Mouse (Mus musculus): ENCODE results near the gene Grm8. TPM values are rescaled to one million over a fixed set of nuclear protein-coding genes. Genes with fewer than 3 reads are reported as not detected.
A peak's percentile ranks its signal among the peaks of the same experiment; 100 is the strongest.
"Not testable (repeated sequence)": the region's sequence is repeated elsewhere in the genome, so short reads cannot be mapped to it uniquely, and the experiment has no call there.

The Grm8 gene
- polyA plus RNA-seq, 1 experiment from 2014 or later = 12.1 TPM

- H3K4me3 ChIP-seq (replicated peaks; ENCODE audit: low read depth, low read length) = no peak overlapping the region
- no peak overlapping the region for H3K4me2 ChIP-seq (ENCODE audit: low read length)
- no peaks in the 10 kb centered on the region for H3K36me3 ChIP-seq (ENCODE audit: control insufficient read depth, insufficient read depth, low read length)
- DNase-seq (no peak), ATAC-seq (ENCODE audit: low FRiP score, low TSS enrichment) (no peak)
- WGBS = 89% methylated on average over 2 of the region's 2 CpGs
- H3K4me1 ChIP-seq (ENCODE audit: control insufficient read depth, insufficient read depth, low read length) = no peaks in the 10 kb centered on the region
- H3K27ac ChIP-seq (replicated peaks; ENCODE audit: low read depth, low read length) = no peak overlapping the region
- H3K27me3 ChIP-seq (ENCODE audit: control insufficient read depth, insufficient read depth, low read length) = no peaks in the 10 kb centered on the region
- H3K9ac ChIP-seq (replicated peaks; ENCODE audit: low read length) = no peak overlapping the region
- no peaks in the 10 kb centered on the region for H3K9me3 ChIP-seq (ENCODE audit: control insufficient read depth, low read length)
Measured at GRCm38 (mm10) chr6:27888391-27888790, 246.6 kb downstream of the Grm8 start.

GRCm38 (mm10) chr6:27887922-27888321 lies 247.1 kb downstream of the Grm8 start:
- Histone ChIP-seq H3K27ac (replicated peaks; ENCODE audit: low read depth, low read length) (no peak overlapping the region), H3K4me1 (ENCODE audit: control insufficient read depth, insufficient read depth, low read length) (no peaks in the 10 kb centered on the region), H3K27me3 (ENCODE audit: control insufficient read depth, insufficient read depth, low read length) (no peaks in the 10 kb centered on the region), H3K36me3 (ENCODE audit: control insufficient read depth, insufficient read depth, low read length) (no peaks in the 10 kb centered on the region), H3K9me3 (ENCODE audit: control insufficient read depth, low read length) (no peaks in the 10 kb centered on the region), H3K4me3 (replicated peaks; ENCODE audit: low read depth, low read length) (no peak overlapping the region), H3K4me2 (ENCODE audit: low read length) (no peak overlapping the region), H3K9ac (replicated peaks; ENCODE audit: low read length) (no peak overlapping the region)
- DNase-seq (no peak), ATAC-seq (ENCODE audit: low FRiP score, low TSS enrichment) (no peak)
- WGBS = 95% methylated on average over 1 of the region's 1 CpGs

- no peaks in the 10 kb centered on the region for H3K27me3 ChIP-seq (ENCODE audit: control insufficient read depth, insufficient read depth, low read length)
- no peak for ATAC-seq (ENCODE audit: low FRiP score, low TSS enrichment)
- DNase-seq = no peak
- H3K4me2 ChIP-seq (ENCODE audit: low read length) = no peak overlapping the region
- no peak overlapping the region for H3K27ac ChIP-seq (replicated peaks; ENCODE audit: low read depth, low read length)
- H3K9ac ChIP-seq (replicated peaks; ENCODE audit: low read length) = no peak overlapping the region
- no peaks in the 10 kb centered on the region for H3K4me1 ChIP-seq (ENCODE audit: control insufficient read depth, insufficient read depth, low read length)
- 74% methylated on average over 1 of the region's 1 CpGs for WGBS
- H3K4me3 ChIP-seq (replicated peaks; ENCODE audit: low read depth, low read length) = no peak overlapping the region
- H3K36me3 ChIP-seq (ENCODE audit: control insufficient read depth, insufficient read depth, low read length) = no peaks in the 10 kb centered on the region
- H3K9me3 ChIP-seq (ENCODE audit: control insufficient read depth, low read length) = no peaks in the 10 kb centered on the region
Measured at GRCm38 (mm10) chr6:27885786-27886185, 249.2 kb downstream of the Grm8 start.

- no peak overlapping the region for H3K27ac ChIP-seq (replicated peaks; ENCODE audit: low read depth, low read length)
- no peak overlapping the region for H3K4me2 ChIP-seq (ENCODE audit: low read length)
- WGBS = 3% methylated on average over 1 of the region's 1 CpGs
- no peak overlapping the region for H3K4me3 ChIP-seq (replicated peaks; ENCODE audit: low read depth, low read length)
- DNase-seq (peak; percentile 21), ATAC-seq (ENCODE audit: low FRiP score, low TSS enrichment) (no peak)
- no peaks in the 10 kb centered on the region for H3K36me3 ChIP-seq (ENCODE audit: control insufficient read depth, insufficient read depth, low read length)
- no peaks in the 10 kb centered on the region for H3K27me3 ChIP-seq (ENCODE audit: control insufficient read depth, insufficient read depth, low read length)
- H3K9ac ChIP-seq (replicated peaks; ENCODE audit: low read length) = no peak overlapping the region
- H3K9me3 ChIP-seq (ENCODE audit: control insufficient read depth, low read length) = no peaks in the 10 kb centered on the region
- H3K4me1 ChIP-seq (ENCODE audit: control insufficient read depth, insufficient read depth, low read length) = 0 out of 2 replicates have a peak, but pooled peaks cover 3% of the 10 kb centered on the region
Measured at GRCm38 (mm10) chr6:27849644-27850043, 285.3 kb downstream of the Grm8 start.

- no peaks in the 10 kb centered on the region for H3K9me3 ChIP-seq (ENCODE audit: control insufficient read depth, low read length)
- no peak overlapping the region for H3K27ac ChIP-seq (replicated peaks; ENCODE audit: low read depth, low read length)
- no peaks in the 10 kb centered on the region for H3K4me1 ChIP-seq (ENCODE audit: control insufficient read depth, insufficient read depth, low read length)
- DNase-seq (no peak), ATAC-seq (ENCODE audit: low FRiP score, low TSS enrichment) (no peak)
- H3K9ac ChIP-seq (replicated peaks; ENCODE audit: low read length) = no peak overlapping the region
- H3K4me2 ChIP-seq (ENCODE audit: low read length) = no peak overlapping the region
- H3K4me3 ChIP-seq (replicated peaks; ENCODE audit: low read depth, low read length) = no peak overlapping the region
- 93% methylated on average over 1 of the region's 1 CpGs for WGBS
- no peaks in the 10 kb centered on the region for H3K36me3 ChIP-seq (ENCODE audit: control insufficient read depth, insufficient read depth, low read length)
- H3K27me3 ChIP-seq (ENCODE audit: control insufficient read depth, insufficient read depth, low read length) = no peaks in the 10 kb centered on the region
Measured at GRCm38 (mm10) chr6:27836159-27836558, 298.8 kb downstream of the Grm8 start.

GRCm38 (mm10) chr6:27819735-27820134 lies 315.2 kb downstream of the Grm8 start:
- H3K9ac ChIP-seq (replicated peaks; ENCODE audit: low read length); H3K4me2 ChIP-seq (ENCODE audit: low read length); H3K4me3 ChIP-seq (replicated peaks; ENCODE audit: low read depth, low read length); DNase-seq; H3K27ac ChIP-seq (replicated peaks; ENCODE audit: low read depth, low read length); ATAC-seq (ENCODE audit: low FRiP score, low TSS enrichment); H3K4me1 ChIP-seq (ENCODE audit: control insufficient read depth, insufficient read depth, low read length); H3K27me3 ChIP-seq (ENCODE audit: control insufficient read depth, insufficient read depth, low read length); H3K36me3 ChIP-seq (ENCODE audit: control insufficient read depth, insufficient read depth, low read length); H3K9me3 ChIP-seq (ENCODE audit: control insufficient read depth, low read length): not testable (repeated sequence)
- WGBS = 96% methylated on average over 2 of the region's 2 CpGs

- no peaks in the 10 kb centered on the region for H3K27me3 ChIP-seq (ENCODE audit: control insufficient read depth, insufficient read depth, low read length)
- no peak overlapping the region for H3K27ac ChIP-seq (replicated peaks; ENCODE audit: low read depth, low read length)
- no peak overlapping the region for H3K4me2 ChIP-seq (ENCODE audit: low read length)
- no peaks in the 10 kb centered on the region for H3K4me1 ChIP-seq (ENCODE audit: control insufficient read depth, insufficient read depth, low read length)
- no peaks in the 10 kb centered on the region for H3K36me3 ChIP-seq (ENCODE audit: control insufficient read depth, insufficient read depth, low read length)
- DNase-seq (no peak), ATAC-seq (ENCODE audit: low FRiP score, low TSS enrichment) (no peak)
- no peaks in the 10 kb centered on the region for H3K9me3 ChIP-seq (ENCODE audit: control insufficient read depth, low read length)
- H3K9ac ChIP-seq (replicated peaks; ENCODE audit: low read length) = no peak overlapping the region
- no peak overlapping the region for H3K4me3 ChIP-seq (replicated peaks; ENCODE audit: low read depth, low read length)
- 83% methylated on average over 5 of the region's 5 CpGs for WGBS
Measured at GRCm38 (mm10) chr6:27812789-27813188, 322.2 kb downstream of the Grm8 start.

GRCm38 (mm10) chr6:27809996-27810395 lies 325.0 kb downstream of the Grm8 start:
- H3K27me3 ChIP-seq (ENCODE audit: control insufficient read depth, insufficient read depth, low read length) = no peaks in the 10 kb centered on the region
- 89% methylated on average over 6 of the region's 6 CpGs for whole genome bisulfite sequencing
- no peaks in the 10 kb centered on the region for H3K4me1 ChIP-seq (ENCODE audit: control insufficient read depth, insufficient read depth, low read length)
- H3K9me3 ChIP-seq (ENCODE audit: control insufficient read depth, low read length) = no peaks in the 10 kb centered on the region
- H3K9ac ChIP-seq (replicated peaks; ENCODE audit: low read length) = no peak overlapping the region
- ATAC-seq (ENCODE audit: low FRiP score, low TSS enrichment) (no peak), DNase-seq (no peak)
- H3K4me3 ChIP-seq (replicated peaks; ENCODE audit: low read depth, low read length) = no peak overlapping the region
- no peak overlapping the region for H3K27ac ChIP-seq (replicated peaks; ENCODE audit: low read depth, low read length)
- no peaks in the 10 kb centered on the region for H3K36me3 ChIP-seq (ENCODE audit: control insufficient read depth, insufficient read depth, low read length)
- H3K4me2 ChIP-seq (ENCODE audit: low read length) = no peak overlapping the region

GRCm38 (mm10) chr6:27806741-27807140 lies 328.2 kb downstream of the Grm8 start:
- ATAC-seq (ENCODE audit: low FRiP score, low TSS enrichment) (no peak), DNase-seq (no peak)
- H3K4me2 ChIP-seq (ENCODE audit: low read length) = no peak overlapping the region
- H3K27me3 ChIP-seq (ENCODE audit: control insufficient read depth, insufficient read depth, low read length) = no peaks in the 10 kb centered on the region
- no peaks in the 10 kb centered on the region for H3K9me3 ChIP-seq (ENCODE audit: control insufficient read depth, low read length)
- H3K36me3 ChIP-seq (ENCODE audit: control insufficient read depth, insufficient read depth, low read length) = no peaks in the 10 kb centered on the region
- no peak overlapping the region for H3K4me3 ChIP-seq (replicated peaks; ENCODE audit: low read depth, low read length)
- H3K4me1 ChIP-seq (ENCODE audit: control insufficient read depth, insufficient read depth, low read length) = no peaks in the 10 kb centered on the region
- no peak overlapping the region for H3K9ac ChIP-seq (replicated peaks; ENCODE audit: low read length)
- H3K27ac ChIP-seq (replicated peaks; ENCODE audit: low read depth, low read length) = no peak overlapping the region
